Mouse (Mus musculus): ENCODE measurements at regions not wholly inside any gene's neighbourhood (a gene's known extent, or its start where the extent isn't known, plus 50 kb on each side); places are given as distances from the start of the nearest gene placed in this dataset.
A peak's percentile ranks its signal among the peaks of the same experiment; 100 is the strongest.

- DNase-seq (ENCODE audit: low read depth): no peak
These were observed 241.7 kb upstream of the Pfn2 start for GRCm38 (mm10) chr3:58089344-58090139.

DNA sequence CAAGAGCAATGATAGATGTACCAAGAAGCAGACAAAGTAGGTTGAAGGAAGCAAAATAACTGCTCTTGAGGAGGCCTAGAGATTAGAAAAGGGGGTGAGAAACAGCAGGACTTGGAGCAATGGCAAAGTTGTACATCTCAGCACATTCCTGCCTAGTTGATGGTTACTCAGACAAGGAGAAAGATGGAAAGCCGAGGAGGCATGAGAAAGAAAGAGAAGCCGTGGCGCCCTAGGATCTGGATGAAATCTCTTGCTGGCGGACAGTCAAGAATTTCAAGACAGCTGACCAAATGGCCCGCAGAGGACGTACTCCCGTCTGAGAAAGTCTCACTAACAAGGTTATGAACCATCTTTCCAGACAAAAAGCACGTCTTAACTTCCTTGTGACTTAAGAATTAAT is 242.5 kb upstream of the Pfn2 start:
- DNase-seq (ENCODE audit: low read depth): no peak

- DNase-seq (ENCODE audit: low read depth): no peak
These were observed 243.7 kb upstream of the Pfn2 start for GRCm38 (mm10) chr3:58091466-58092176.

DNA sequence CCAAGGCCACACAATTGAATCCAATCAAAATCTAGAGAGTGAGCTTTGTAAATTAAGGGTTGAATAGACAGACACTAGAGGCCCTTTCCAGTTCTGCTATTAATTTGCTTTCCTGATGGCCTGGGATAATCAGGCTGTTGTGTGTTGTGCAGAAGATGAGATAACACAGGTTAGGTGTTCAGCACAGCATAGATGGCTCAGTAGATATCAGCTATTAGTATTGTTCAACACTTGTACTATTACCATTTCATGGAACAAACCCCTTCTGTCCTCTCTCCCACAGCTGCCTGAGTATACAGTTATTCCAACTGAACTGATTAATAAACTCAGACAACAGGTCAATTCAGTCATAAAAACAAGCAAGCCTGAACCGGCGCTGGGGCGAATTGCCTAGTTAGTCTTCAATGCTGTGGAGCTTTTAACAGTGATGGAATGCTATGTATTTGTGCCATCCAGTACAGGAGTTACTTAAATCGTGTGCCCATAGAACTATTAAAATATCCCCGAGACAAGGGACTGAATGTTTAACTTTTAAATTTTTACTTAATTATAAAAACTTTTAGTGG is 263.1 kb upstream of the Pfn2 start:
- DNase-seq (ENCODE audit: low read depth): no peak

DNA sequence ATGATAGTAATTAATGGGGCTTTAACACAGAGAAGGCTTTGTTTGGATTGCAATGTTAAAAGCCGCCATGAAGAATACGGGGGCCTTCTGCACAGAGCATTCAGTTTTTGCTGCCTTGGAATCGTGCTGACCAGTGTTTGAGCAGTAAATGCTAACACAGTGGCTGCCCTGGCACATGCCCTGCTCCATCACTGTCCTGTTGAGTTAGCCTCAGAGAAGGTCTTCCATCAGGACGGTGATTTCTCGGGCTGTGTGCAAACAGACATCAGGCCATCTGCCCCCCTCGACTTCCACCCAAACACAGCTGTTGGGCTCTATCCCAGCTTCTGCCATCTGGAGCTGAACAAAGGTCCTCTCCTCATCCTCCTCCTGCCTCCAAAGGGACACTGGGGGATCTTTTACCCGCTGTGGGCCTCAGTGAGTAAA is 264.6 kb upstream of the Pfn2 start:
- DNase-seq (ENCODE audit: low read depth): no peak

GRCm38 (mm10) chr3:58113941-58114340 is 266.1 kb upstream of the Pfn2 start:
- no peak for DNase-seq (ENCODE audit: low read depth)

DNA sequence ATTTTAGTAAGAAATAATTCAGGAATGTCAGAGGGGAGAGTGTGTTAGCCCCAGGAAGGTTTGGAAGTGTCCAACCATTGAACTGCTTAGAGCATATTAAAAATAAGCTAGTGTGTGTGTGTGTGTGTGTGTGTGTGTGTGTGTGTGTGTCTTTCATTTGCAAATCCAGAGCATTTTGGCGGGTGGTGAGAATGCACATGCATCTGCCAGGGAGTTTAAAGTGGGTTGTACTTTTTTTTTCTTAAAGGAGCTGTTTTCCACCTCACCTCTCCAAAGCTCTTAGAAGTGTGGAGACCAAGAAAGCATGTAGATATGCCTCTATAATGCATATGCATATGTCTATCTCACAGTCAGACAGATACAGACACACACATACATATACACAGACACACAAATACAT is 267.6 kb upstream of the Pfn2 start:
- DNase-seq (ENCODE audit: low read depth): no peak

DNA sequence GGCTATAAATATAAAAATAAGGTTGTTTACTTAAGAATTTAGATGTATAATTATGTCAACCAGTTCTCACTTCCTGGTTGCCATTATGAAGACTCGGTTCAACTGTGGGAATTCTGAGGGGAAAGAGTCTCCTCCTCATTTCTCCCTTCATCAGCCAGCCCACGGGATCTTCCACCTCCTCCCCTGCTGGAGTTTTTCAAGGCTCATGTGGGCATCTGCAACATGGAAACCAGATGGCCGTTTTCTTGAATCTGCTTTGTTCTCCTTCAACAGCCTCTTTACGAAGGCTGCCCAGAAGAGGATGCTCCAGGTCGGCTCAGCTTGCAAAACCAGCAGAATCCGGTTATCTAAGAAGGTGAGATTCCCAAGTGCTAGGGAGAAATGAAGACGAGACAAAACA is 269.0 kb upstream of the Pfn2 start:
- no peak for DNase-seq (ENCODE audit: low read depth)

- DNase-seq (ENCODE audit: low read depth): no peak
These were observed 272.2 kb upstream of the Pfn2 start for GRCm38 (mm10) chr3:58120051-58120450.

- DNase-seq (ENCODE audit: low read depth): peak; percentile 60
These were observed 274.8 kb upstream of the Pfn2 start for GRCm38 (mm10) chr3:58122456-58123359.

DNA sequence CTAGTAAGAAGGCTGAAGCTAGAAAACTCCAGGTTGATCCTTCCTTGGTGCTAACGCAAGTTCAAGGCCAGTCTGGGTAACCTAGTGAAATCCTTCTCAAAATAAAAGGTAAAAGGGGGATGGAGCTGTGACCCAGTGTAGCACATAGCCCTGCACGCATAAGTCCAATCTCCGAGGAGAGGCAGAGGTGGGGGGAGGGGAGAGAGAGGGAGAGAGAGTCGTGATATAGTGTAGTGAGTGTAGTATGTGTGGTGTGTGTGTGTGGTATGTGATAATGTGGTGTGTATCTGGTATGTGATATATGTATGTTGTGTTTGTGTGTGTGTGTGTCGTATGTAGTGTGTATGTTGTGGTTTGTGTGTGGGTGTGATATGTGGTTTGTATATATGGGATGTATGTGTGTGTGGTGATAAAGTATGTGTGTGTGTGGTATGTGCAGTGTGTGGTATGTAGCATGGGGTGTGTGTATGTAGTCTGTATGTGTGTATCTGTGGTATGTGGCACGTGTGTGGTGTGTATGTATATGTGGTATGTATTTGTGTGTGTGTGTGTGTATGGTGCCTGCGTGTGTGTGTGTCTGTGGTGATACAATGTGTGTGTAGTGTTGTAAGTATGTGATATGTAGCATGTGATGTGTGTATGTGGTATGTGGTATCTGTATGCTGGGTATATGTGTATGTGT is 275.7 kb upstream of the Pfn2 start:
- DNase-seq (ENCODE audit: low read depth): no peak

DNA sequence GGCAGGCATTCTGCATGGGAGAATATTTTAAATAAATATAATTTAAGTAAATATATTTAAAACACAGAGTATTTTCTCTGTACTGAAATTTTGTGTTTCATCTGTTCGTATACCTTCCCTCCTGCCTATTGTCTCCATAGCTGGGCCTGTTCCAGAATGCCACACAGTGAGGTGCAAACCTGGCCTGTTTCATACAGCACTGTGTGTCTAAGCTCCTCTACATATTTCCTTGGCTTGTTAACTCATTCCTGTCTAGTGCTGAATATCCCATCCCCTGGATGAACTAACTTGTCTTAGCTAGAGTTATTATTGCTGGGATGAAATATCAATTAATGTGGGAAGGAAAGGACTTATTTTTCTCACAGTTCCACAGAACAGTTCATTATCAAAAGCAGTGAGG is 277.0 kb upstream of the Pfn2 start:
- no peak for DNase-seq (ENCODE audit: low read depth)

- no peak for DNase-seq (ENCODE audit: low read depth)
These were observed 279.1 kb upstream of the Pfn2 start for GRCm38 (mm10) chr3:58126996-58127395.

DNA sequence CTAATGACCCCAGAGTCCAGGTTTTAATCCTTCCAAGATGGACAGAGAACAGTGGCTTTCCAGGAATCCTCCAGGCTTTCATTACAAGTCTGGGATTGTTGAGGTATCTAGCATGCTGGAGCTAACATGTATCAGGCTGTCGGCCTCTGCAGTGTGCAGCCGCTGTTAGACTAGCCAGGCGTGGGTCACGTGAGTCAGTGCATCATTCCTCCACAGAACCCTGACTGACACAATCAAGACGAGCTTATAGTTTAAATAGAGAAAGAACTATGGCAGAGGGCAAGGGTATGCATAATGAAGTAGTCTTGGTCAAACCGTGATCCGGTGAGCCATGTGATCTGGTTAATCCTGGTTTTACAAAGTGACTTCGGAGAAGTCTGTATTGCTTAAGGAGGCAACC is 280.2 kb upstream of the Pfn2 start:
- DNase-seq (ENCODE audit: low read depth): no peak

DNA sequence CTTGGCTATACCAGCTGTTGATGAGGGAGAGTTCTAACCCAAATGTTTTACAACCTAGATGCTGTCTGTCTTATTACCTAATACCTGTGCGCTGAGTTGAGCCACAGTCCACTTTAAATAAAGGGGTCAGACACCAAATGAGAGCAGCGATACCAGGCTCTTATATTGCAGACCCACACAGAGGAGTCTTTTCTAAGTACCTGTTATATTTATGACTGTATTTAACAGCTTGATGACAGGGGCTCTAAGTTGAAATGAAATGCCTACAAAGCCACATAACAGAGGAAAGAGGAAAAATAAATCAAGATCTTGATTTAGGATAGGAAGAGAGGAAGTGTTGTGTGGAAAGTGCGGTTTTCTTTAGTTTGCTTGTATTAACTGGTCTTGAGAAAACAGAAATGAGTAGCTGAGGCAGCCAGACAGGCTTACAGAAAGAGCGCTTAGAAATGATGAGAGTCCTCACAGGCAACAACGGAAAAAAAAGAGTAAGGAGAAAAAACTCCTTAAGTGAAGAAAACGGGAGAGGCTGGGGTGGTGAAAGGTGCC is 281.6 kb upstream of the Pfn2 start:
- DNase-seq (ENCODE audit: low read depth): no peak

DNA sequence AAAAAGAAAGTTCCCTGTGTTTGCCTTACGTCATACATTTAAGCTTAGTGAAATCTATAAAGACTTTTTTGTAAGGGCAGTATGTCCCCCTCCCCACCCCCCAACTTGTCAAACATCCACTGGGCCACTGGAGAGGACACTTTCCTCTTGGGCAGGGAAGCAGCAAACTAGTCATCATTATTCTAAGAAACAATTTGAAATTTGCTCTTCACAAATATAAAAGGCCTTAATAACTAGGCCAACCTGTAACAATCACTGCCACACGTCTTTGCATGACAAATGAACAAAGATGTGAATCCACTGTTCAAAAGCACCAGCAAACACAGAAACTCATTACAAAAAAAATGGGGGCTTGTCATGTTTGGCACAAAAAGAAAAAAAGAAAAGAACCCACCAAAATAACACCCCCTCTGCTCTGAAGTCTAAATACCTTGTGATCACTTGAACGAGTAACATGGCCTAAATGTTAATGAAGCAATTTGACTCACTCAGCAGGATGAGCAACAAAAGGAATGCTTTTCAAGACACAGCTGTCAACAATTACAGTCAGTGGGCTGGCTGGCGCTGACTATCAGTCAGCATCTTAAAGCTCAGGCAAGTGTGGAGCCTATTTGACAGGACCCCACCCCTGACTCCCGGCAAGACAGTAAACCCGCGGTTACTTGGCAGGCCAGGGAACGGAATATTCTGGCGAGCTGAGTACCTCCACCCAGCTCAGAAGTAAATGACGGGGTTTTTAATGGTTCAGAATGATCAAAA is 278.7 kb upstream of the Tsc22d2 start:
- DNase-seq (ENCODE audit: low read depth): peak; percentile 31

DNA sequence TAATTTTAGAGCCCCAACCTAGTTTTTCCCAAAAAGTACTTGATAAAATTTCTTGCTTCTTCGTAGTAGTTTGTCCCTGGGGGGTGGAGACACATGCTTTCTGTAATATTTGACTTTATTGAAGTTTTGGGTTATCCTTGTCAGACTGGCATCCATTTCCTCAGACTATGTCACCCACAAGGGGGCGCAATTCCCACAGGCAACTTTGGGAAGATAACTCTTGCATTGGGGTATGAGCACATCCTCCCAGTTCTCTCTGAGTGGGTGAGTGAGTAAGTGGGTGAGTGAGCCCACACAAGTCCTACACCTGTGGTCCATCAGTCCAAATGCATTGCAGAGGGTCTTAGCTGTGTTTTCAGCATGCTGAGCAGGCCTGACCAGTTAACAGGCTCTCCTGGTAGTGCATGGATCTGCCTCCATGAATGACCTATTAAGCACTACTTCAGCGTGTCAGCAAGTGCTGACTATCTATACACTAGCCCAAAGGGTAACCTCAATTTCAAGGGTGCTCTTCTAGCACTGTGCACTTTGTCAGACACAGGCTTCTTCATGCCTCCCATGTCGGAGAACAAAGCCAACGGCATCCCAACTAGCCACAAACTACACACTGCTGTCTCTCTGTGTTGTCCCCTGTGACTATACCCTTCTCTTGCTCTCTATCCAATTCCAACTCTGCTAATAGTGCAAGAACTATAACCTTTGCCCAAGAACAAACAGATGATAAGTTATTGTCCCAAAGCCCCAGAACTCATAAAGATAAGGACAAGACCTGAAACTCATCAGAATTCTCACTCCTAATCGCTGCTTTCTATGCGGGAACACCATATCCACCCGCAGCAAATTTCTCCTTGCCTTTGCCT is 275.6 kb upstream of the Tsc22d2 start:
- DNase-seq (ENCODE audit: low read depth): peak; percentile 14

GRCm38 (mm10) chr3:58146108-58146507 is 268.4 kb upstream of the Tsc22d2 start:
- no peak for DNase-seq (ENCODE audit: low read depth)

GRCm38 (mm10) chr3:58146762-58147161 is 267.8 kb upstream of the Tsc22d2 start:
- DNase-seq (ENCODE audit: low read depth): no peak

- DNase-seq (ENCODE audit: low read depth): no peak
These were observed 261.4 kb upstream of the Tsc22d2 start for GRCm38 (mm10) chr3:58153141-58153540.
